Comparison of ENCODE assay signal across 11 mouse cellular contexts in the genomic region with DNA sequence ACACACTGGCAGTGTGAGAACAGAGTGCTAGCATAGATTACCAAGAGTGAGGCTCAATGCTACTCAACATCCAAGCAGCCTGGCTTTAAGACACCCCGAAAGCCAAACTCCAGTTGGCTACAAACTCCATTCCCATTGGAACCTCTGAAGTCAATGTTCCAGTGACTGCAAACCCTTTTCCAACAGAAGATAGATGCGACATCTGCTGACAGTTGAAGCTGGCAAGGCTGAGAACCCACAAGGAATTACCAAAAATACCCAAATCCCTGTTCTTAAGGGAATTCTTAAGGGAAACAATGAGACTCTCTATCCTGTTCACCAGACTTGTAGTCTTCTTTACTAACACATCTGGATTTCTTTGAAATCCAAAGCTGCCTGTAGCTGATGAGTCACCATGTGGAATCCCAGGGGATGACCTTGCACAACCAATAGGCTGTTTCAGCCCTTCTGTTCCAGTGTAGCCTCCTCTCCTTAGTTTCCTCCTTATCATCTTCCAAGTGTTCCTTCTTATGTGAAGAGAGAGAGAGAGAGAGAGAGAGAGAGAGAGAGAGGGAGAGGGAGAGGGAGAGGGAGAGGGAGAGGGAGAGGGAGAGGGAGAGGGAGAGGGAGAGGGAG.
DNase-seq lines count a peak whose midpoint lies in the region.
"Had no signal": no experiment of that assay in that cellular context is flagged by ENCODE, and none has a peak within 500 bp of the region (broad histone marks: within the 10 kb centered on the region; RNA-seq: fewer than 3 reads in every experiment).

No protein-coding gene starts in this region.

- DNase-seq in embryo, embryonic 10.5 days (ENCODE audit: low spot score): peak; percentile 10
- DNase-seq in embryo, embryonic 10 days (ENCODE audit: low spot score): no peak
- peak; percentile 25 to 30 for DNase-seq in right cerebral cortex, postnatal 10 days (ENCODE audit: low spot score in 2 of 2)
- no peak for DNase-seq in right cerebral cortex, postnatal 25 days
- DNase-seq in gastrocnemius, postnatal 14 days: peak; percentile 63
- peak; percentile 82 for DNase-seq in skeletal muscle tissue, adult 2 months (ENCODE audit: low read depth, low spot score)
- no peak for DNase-seq in layer of hippocampus, postnatal 10 days (ENCODE audit: low spot score in 2 of 2)
- no peak for DNase-seq in kidney, postnatal 10 days
- DNase-seq: cerebellum, adult 2 months; kidney, adult 18-20 months; left cerebral cortex, postnatal 4 days had no signal

- intact Hi-C loops in gastrocnemius, postnatal 14 days (cut with DNase I; ENCODE audit: low total_unique reads): no loop called here

Comparison
In these comparisons a context has a peak if more than half of its experiments do, and no peak if none do; other contexts are left out.
1. DNase-seq: peak in embryo, embryonic 10.5 days (single experiment), right cerebral cortex, postnatal 10 days (2 of 2), gastrocnemius, postnatal 14 days (single experiment) and skeletal muscle tissue, adult 2 months (single experiment); none in embryo, embryonic 10 days (single experiment), right cerebral cortex, postnatal 25 days (single experiment), layer of hippocampus, postnatal 10 days (0 of 2) and kidney, postnatal 10 days (single experiment).